Mouse (Mus musculus): ENCODE data around the gene Smim14. TPM values are rescaled to one million over a fixed set of nuclear protein-coding genes. Genes with fewer than 3 reads are reported as not detected.

The Smim14 gene
- polyA plus RNA-seq (2012; rRNA removed) = 117 and 130 TPM in 2 replicates

DNA sequence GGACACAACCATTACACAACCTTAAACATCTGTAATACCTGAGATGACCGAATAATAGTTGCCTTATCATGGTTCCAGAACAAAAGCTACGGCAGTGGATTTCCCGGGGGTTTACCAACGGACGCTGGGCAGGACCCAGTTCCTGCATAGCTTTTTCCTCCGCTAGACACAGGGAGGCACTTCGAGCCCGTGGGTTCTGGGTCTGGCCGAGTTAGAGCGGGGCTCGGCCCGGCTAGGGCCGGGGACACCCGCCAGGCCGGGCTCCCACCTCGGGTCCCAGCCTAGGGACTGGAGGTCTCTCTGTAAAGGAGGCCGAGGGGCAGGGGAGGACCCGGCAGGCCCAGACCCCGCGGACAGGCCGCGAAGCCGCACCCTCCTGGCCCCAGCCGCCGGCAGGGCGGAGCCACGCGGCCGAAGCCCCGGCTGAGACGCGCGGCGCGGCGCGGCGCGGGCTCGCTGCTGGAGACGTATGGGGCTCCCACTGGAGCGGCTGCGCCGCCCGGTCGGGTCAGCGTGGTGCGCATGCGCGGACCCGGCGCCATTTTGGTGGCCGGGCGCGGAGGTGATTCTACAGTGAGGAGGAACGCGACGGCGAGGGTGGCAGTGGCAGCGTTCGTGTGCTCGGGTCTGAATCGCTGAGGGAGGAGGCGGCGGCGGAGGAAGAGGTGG, at the start of gene Smim14, which contains the start of gene Ube2k:
Gene Smim14 (minus strand): TSS at position 434 of the 669 bp plus-strand sequence.
Gene Ube2k (plus strand): TSS at position 483 of the 669 bp plus-strand sequence.

DNA sequence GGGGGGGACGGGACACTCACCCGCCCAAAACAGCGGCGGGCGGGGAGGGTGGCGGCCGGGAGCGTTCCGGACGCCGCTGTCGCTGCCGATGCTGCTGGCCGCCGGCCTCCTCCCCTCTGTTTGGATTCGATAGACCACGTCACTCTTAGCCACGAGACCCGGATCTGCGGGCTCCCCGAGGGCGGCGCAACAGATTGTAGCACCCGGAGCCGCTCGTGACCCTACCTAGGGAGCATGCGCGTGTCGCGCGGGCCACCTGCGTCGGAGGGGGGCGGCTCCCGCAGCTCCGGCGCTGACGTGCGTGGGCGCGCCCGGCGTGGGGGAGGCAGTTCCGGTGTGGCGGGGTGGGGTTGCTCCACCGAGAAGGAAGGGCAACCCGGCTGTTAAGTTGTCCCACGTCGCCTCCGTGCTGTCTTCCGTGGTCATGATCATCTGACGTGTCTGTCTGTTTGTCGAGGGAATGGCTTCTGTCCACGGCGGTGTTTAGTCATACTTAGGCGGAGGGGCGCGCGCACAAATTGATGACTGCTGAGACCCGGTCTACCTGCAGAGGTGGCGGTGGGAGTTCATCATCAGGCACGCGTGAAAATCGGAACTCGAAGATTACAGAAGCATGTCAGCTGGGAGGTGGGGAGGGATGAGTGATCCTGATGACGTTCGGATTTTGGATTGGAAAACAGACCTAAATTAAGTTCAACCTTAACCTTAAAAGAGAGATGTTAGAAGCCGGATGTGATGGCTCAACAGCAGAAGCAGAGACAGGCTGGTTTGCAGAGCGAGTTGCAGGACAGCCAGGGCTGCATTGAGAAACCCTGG, 44.1 kb downstream of the Smim14 start, which contains the start of gene Gm43552:
Gene Gm43552 (minus strand): TSS at position 118 of the 816 bp plus-strand sequence.

DNA sequence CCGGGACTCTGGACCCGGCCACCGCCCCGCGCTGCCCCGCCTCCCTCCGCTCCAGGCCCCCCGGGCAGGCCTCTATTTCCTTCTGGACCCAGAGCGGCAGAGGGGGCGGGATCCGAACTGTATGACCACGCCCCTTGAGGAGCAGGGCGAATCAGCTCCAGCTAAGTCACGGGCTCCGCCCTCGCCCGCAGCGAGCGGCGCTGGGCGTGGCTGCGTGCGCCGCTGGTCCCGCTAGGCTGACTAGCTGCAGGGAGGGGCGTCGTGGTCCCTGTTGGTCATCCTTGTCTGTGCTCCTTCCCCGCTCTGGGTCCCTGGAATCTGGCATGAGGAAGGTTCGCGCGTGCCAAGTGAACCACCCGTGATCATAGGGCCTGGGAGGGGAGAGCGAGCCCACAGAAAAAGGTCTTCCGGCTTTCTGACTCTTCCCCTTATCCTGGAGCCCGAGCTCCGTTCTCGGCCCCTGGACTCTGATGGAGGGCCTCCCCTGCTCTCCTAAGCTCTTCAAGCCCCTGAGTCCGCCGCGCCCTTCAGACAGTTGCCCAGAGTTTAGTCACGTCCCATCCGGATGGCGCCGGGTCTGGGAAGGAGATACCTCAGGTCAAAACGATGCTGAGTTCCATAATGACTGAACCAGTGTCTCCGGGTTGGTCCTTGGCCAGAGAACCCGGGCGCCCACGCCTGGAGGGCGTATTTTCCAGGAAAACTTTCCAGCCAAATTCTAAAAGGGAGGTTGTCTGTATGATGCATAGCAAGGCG, 101.0 kb downstream of the Smim14 start, which contains the start of gene Ugdh:
Gene Ugdh (minus strand): TSS at position 144 of the 756 bp plus-strand sequence.

Other genes starting within 250 kb of the Smim14 start
- 17.5 and 20.2 TPM in 2 replicates for gene Rfc1, start 201.5 kb downstream of the Smim14 start, polyA plus RNA-seq (2012; rRNA removed)
- gene Klb, start 188.9 kb downstream of the Smim14 start, polyA plus RNA-seq (2012; rRNA removed) = 0.16 and 0.17 TPM in 2 replicates
- 804 and 809 TPM in 2 replicates for gene Rpl9, start 145.7 kb downstream of the Smim14 start, polyA plus RNA-seq (2012; rRNA removed)
- 37.5 and 40.7 TPM in 2 replicates for gene Lias, start 145.7 kb downstream of the Smim14 start, polyA plus RNA-seq (2012; rRNA removed)
- gene Ugdh, start 101.2 kb downstream of the Smim14 start, polyA plus RNA-seq (2012; rRNA removed) = 42.1 and 45.5 TPM in 2 replicates
- gene Gm43552, start 44.4 kb downstream of the Smim14 start, polyA plus RNA-seq (2012; rRNA removed) = 0.52 and 0.91 TPM in 2 replicates
- gene Ube2k, start within 50 bp of the Smim14 start, polyA plus RNA-seq (2012; rRNA removed) = 118 and 131 TPM in 2 replicates
- 69.3 and 70.2 TPM in 2 replicates for gene Pds5a, start 161.1 kb upstream of the Smim14 start, polyA plus RNA-seq (2012; rRNA removed)
- 25.6 and 27.9 TPM in 2 replicates for gene N4bp2, start 226.3 kb upstream of the Smim14 start, polyA plus RNA-seq (2012; rRNA removed)

Measured in central nervous system, embryonic 18 days (tissue).